Mouse (Mus musculus) left cerebral cortex, postnatal 14 days (tissue): ENCODE measurements around the gene Scp2. TPM values are rescaled to one million over a fixed set of nuclear protein-coding genes. Genes with fewer than 3 reads are reported as not detected.

Experiments
- DNase-seq, 2 experiments: peaks; one replicate each; pipeline ENCODE4 v3.0.0; 2021 to 2022; ENCODE audit warnings: low spot score in 2 of 2, mixed read lengths in 1 of 2
- intact Hi-C: fragments of 180-260 bp; cut with DNase I; formaldehyde crosslinking; loops from one replicate; pipeline ENCODE4 v1.15.1; 2025
- total RNA-seq, 2 experiments: library from RNA; stranded (reverse); gene quantifications; 2 replicates each; pipeline ENCODE4 v1.2.3; 2021

Gene Scp2
- total RNA-seq, 2 experiments from 2014 or later: 92.6 to 93.0 TPM

- DNase-seq: no peak
- intact Hi-C loops: no loop called here
Observed at GRCm38 (mm10) chr4:108067261-108067660, 77.5 kb downstream of the Scp2 start.

- intact Hi-C loops: no loop called here
- no peak for DNase-seq
Observed at GRCm38 (mm10) chr4:108066569-108066968, 78.2 kb downstream of the Scp2 start.

- DNase-seq: no peak
- intact Hi-C loops: no loop called here
Observed at GRCm38 (mm10) chr4:108065176-108065844, 79.5 kb downstream of the Scp2 start.

GRCm38 (mm10) chr4:108063616-108064015, 81.2 kb downstream of the Scp2 start:
- intact Hi-C loops: no loop called here
- DNase-seq: no peak

GRCm38 (mm10) chr4:108062524-108062923, 82.3 kb downstream of the Scp2 start:
- intact Hi-C loops: no loop called here
- DNase-seq: no peak

GRCm38 (mm10) chr4:108060774-108061173, 84.0 kb downstream of the Scp2 start:
- intact Hi-C loops: no loop called here
- DNase-seq: no peak

- DNase-seq: peak in 1 of 2 experiments; percentile 50
- intact Hi-C loops: no loop called here
Observed at GRCm38 (mm10) chr4:108059601-108060379, 85.0 kb downstream of the Scp2 start.

GRCm38 (mm10) chr4:108058166-108058565, 86.6 kb downstream of the Scp2 start:
- intact Hi-C loops: no loop called here
- peak; percentile 35 to 55 for DNase-seq

GRCm38 (mm10) chr4:108057247-108057646, 87.6 kb downstream of the Scp2 start:
- intact Hi-C loops: no loop called here
- DNase-seq: peak in 1 of 2 experiments; percentile 45

GRCm38 (mm10) chr4:108055873-108056272, 88.9 kb downstream of the Scp2 start:
- no peak for DNase-seq
- intact Hi-C loops: no loop called here

GRCm38 (mm10) chr4:108052673-108053072, 92.1 kb downstream of the Scp2 start:
- intact Hi-C loops: no loop called here
- DNase-seq: no peak

- DNase-seq: peak; percentile 25 to 31
- intact Hi-C loops: no loop called here
Observed at GRCm38 (mm10) chr4:108051687-108052274, 93.0 kb downstream of the Scp2 start.

- intact Hi-C loops: no loop called here
Observed at GRCm38 (mm10) chr4:108046136-108046535, 98.7 kb downstream of the Scp2 start.

GRCm38 (mm10) chr4:108045136-108046107, 99.4 kb downstream of the Scp2 start:
- DNase-seq: no peak
- intact Hi-C loops: no loop called here

More at GRCm38 (mm10) chr4:108046136-108046535, 98.7 kb downstream of the Scp2 start:
- no peak for DNase-seq

- intact Hi-C loops: no loop called here
Observed at GRCm38 (mm10) chr4:108037027-108037426, 107.8 kb downstream of the Scp2 start.

GRCm38 (mm10) chr4:108033041-108033764, 111.6 kb downstream of the Scp2 start:
- intact Hi-C loops: no loop called here
- no peak for DNase-seq

More at GRCm38 (mm10) chr4:108037027-108037426, 107.8 kb downstream of the Scp2 start:
- no peak for DNase-seq

- no peak for DNase-seq
- intact Hi-C loops: no loop called here
Observed at GRCm38 (mm10) chr4:108032352-108032849, 112.4 kb downstream of the Scp2 start.
